ENCODE assay signal across 9 mouse cellular contexts in the genomic region with DNA sequence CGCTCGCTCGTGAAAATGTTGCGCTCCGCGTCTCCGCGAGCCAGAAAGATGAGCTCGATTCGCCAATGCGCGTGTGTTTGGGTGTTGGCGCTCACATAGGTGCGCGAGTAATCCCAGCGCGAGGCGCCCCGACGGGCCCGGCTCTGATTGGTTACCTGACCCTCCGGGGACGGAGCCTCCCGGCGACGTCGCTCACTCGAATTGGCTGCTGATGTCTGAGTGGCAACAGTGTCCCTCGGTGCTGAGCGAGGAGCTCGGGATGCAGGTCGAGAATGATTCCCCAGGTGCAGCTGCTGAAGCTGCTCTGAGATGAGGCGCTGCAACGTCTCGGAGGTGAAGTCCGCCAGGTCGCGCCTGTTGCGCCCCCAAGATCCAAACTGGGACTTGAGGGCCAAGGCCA. TPM values are rescaled to one million over a fixed set of nuclear protein-coding genes. Genes with fewer than 3 reads are reported as not detected.
DNase-seq lines count a peak whose midpoint lies in the region; ATAC-seq lines count a peak whose summit lies in the region.
"Had no signal": no experiment of that assay in that cellular context is flagged by ENCODE, and none has a peak within 500 bp of the region (broad histone marks: within the 10 kb centered on the region; RNA-seq: fewer than 3 reads in every experiment).

No protein-coding gene starts in this region.

- ATAC-seq in forebrain, embryonic 14.5 days: peak; percentile 62

- peak overlapping the region; percentile 43 for H3K4me3 ChIP-seq in heart, embryonic 10.5 days
- no peak overlapping the region; the same call in 1 of the 2 replicates for H3K4me3 ChIP-seq in forebrain, embryonic 14.5 days (ENCODE audit: low read depth, low read length)
- peak overlapping the region; percentile 40 for H3K4me3 ChIP-seq in midbrain, embryonic 10.5 days

- no peaks in the 10 kb centered on the region for H3K9me3 ChIP-seq in heart, embryonic 10.5 days
- no peaks in the 10 kb centered on the region; the same call in 1 of the 2 replicates for H3K9me3 ChIP-seq in forebrain, embryonic 14.5 days (replicated peaks; ENCODE audit: control insufficient read depth, low read length)
- H3K9me3 ChIP-seq in midbrain, embryonic 10.5 days (replicated peaks): no peaks in the 10 kb centered on the region

- peak overlapping the region; percentile 31 for H3K4me2 ChIP-seq in forebrain, embryonic 14.5 days (ENCODE audit: low read length)

- H3K27me3 ChIP-seq in heart, embryonic 10.5 days (ENCODE audit: insufficient read depth, poor library complexity, severe bottlenecking): peaks cover 77% of the 10 kb centered on the region
- peaks cover 18% of the 10 kb centered on the region for H3K27me3 ChIP-seq in forebrain, embryonic 14.5 days (replicated peaks; ENCODE audit: control insufficient read depth, insufficient read depth, low read length)
- H3K27me3 ChIP-seq in midbrain, embryonic 10.5 days (ENCODE audit: low read depth, poor library complexity, severe bottlenecking): peaks cover 59% of the 10 kb centered on the region

- no peaks in the 10 kb centered on the region for H3K36me3 ChIP-seq in heart, embryonic 10.5 days
- H3K36me3 ChIP-seq in forebrain, embryonic 14.5 days (ENCODE audit: control insufficient read depth, insufficient read depth, low read length): peaks cover 34% of the 10 kb centered on the region
- H3K36me3 ChIP-seq in midbrain, embryonic 10.5 days: peaks cover 39% of the 10 kb centered on the region

- H3K4me1 ChIP-seq in heart, embryonic 10.5 days: peaks cover 6% of the 10 kb centered on the region; the same call in 1 of the 2 replicates
- H3K4me1 ChIP-seq in forebrain, embryonic 14.5 days (ENCODE audit: control insufficient read depth, insufficient read depth, low read length): peaks cover 13% of the 10 kb centered on the region; the same call in 1 of the 2 replicates
- peaks cover 25% of the 10 kb centered on the region for H3K4me1 ChIP-seq in midbrain, embryonic 10.5 days

- no peak overlapping the region for H3K27ac ChIP-seq in heart, embryonic 10.5 days
- H3K27ac ChIP-seq in forebrain, embryonic 14.5 days (ENCODE audit: low read depth, low read length): no peak overlapping the region
- no peak overlapping the region for H3K27ac ChIP-seq in midbrain, embryonic 10.5 days (replicated peaks)

- no peak overlapping the region for H3K9ac ChIP-seq in forebrain, embryonic 14.5 days (ENCODE audit: low read length)

- WGBS in heart, embryonic 10.5 days: 4% methylated on average over 39 of the region's 39 CpGs
- WGBS in forebrain, embryonic 14.5 days: 6% methylated on average over 39 of the region's 39 CpGs
- WGBS in midbrain, embryonic 10.5 days: 5% methylated on average over 39 of the region's 39 CpGs

- DNase-seq in heart, embryonic 10.5 days (ENCODE audit: low spot score): no peak
- no peak for DNase-seq in heart, adult 11 months
- peak; percentile 85 for DNase-seq in R1 (ENCODE audit: low read depth, low spot score)
- DNase-seq in forebrain, embryonic 14.5 days (ENCODE audit: low spot score): peak; percentile 48
- DNase-seq in midbrain, embryonic 10.5 days (ENCODE audit: low spot score): peak; percentile 34
- no peak for DNase-seq in left cerebral cortex, adult 11 months (ENCODE audit: low spot score)
- no peak for DNase-seq in gastrocnemius, postnatal 25 days
- no peak for DNase-seq in spleen, adult 12 weeks (ENCODE audit: low spot score)
- DNase-seq: heart, postnatal 10 days had no signal

RNA-seq across cellular contexts. Expression of gene Disp3, which starts 16.1 kb away (rescaled TPM):
- polyA plus RNA-seq in heart, embryonic 10.5 days (2016; fragmentation: Nextera tagmentation; extraction: Ambion mirVana): 0.04 TPM in 2 replicates
- polyA plus RNA-seq in forebrain, embryonic 14.5 days (2014; fragmentation: Nextera tagmentation; extraction: Ambion mirVana): 7.2 and 9.5 TPM in 2 replicates
- polyA plus RNA-seq in midbrain, embryonic 10.5 days (2016; fragmentation: Nextera tagmentation; extraction: Ambion mirVana): 3.2 and 3.7 TPM in 2 replicates
- total RNA-seq in gastrocnemius, postnatal 25 days (2021): under 1 TPM in 1 of 2 experiments, not detected in 1; 0.32 TPM

Comparison
In these comparisons a context has a peak if more than half of its experiments do, and no peak if none do; other contexts are left out.
1. DNase-seq: peak in R1 (single experiment), forebrain, embryonic 14.5 days (single experiment) and midbrain, embryonic 10.5 days (single experiment); none in heart, embryonic 10.5 days (single experiment), heart, adult 11 months (single experiment), left cerebral cortex, adult 11 months (single experiment), gastrocnemius, postnatal 25 days (single experiment) and spleen, adult 12 weeks (single experiment).